Mouse (Mus musculus) liver, embryonic 14.5 days (tissue): ENCODE results near the gene E130208F15Rik. TPM values are rescaled to one million over a fixed set of nuclear protein-coding genes. Genes with fewer than 3 reads are reported as not detected.

Source experiments
- ATAC-seq: fragments of 200-750 bp; cut with Nextera tagmentation; 2 replicates; pipeline ENCODE4 v1.8.0; 2017; ENCODE audit warnings: moderate number of reproducible peaks, mild to moderate bottlenecking, moderate library complexity; ENCODE audit not compliant: insufficient read depth
- DNase-seq, 3 experiments: peaks; one replicate each; pipeline ENCODE4 v3.0.0-alpha.2; 2012 to 2013; ENCODE audit warnings: low read depth in 3 of 3, low spot score in 3 of 3
- H3K27ac ChIP-seq: fragments of 300-500 bp; sonication (generic); 2 replicates; pipeline ENCODE4 v1.5.1; 2014; ENCODE audit warnings: moderate library complexity, mild to moderate bottlenecking, control low read depth, inconsistent platforms
- H3K27me3 ChIP-seq: fragments of 300-500 bp; sonication (generic); 2 replicates; pipeline ENCODE4 v1.6.1; 2014; ENCODE audit warnings: mild to moderate bottlenecking, low read length, moderate library complexity; ENCODE audit not compliant: control insufficient read depth, insufficient read depth
- H3K36me3 ChIP-seq: fragments of 300-500 bp; sonication (generic); replicated peaks from 2 replicates; pipeline ENCODE4 v1.6.1; 2014; ENCODE audit warnings: low read depth; ENCODE audit not compliant: control insufficient read depth, insufficient read depth
- H3K4me1 ChIP-seq, 2 experiments: fragments of 200-500 bp in 1 of 2; fragments of 300-500 bp in 1 of 2; sonication (generic) in 1 of 2; replicated peaks; 2 replicates each; pipeline ENCODE4 v1.6.1; 2012 to 2014; ENCODE audit warnings: antibody characterized with exemption in 1 of 2, inconsistent platforms in 1 of 2, low read length in 1 of 2; ENCODE audit not compliant: control insufficient read depth in 2 of 2, insufficient read depth in 2 of 2
- H3K4me2 ChIP-seq: fragments of 300-500 bp; sonication (generic); 2 replicates; pipeline ENCODE4 v1.6.1; 2014; ENCODE audit warnings: low read depth, mild to moderate bottlenecking, control low read depth, moderate library complexity
- H3K4me3 ChIP-seq, 2 experiments: fragments of 200-500 bp in 1 of 2; fragments of 300-500 bp in 1 of 2; sonication (generic) in 1 of 2; 2 replicates each; pipeline ENCODE4 v1.5.1; 2012 to 2014; ENCODE audit warnings: low read depth in 2 of 2, low read length in 2 of 2, mild to moderate bottlenecking in 2 of 2, control low read depth in 1 of 2, inconsistent platforms in 1 of 2, moderate library complexity in 1 of 2; ENCODE audit not compliant: insufficient read depth in 1 of 2
- H3K9ac ChIP-seq: fragments of 300-500 bp; sonication (generic); replicated peaks from 2 replicates; pipeline ENCODE4 v1.6.1; 2014; ENCODE audit warnings: mild to moderate bottlenecking, control low read depth, moderate library complexity
- H3K9me3 ChIP-seq: fragments of 300-500 bp; sonication (generic); 2 replicates; pipeline ENCODE4 v1.6.1; 2016; ENCODE audit warnings: low read length, mixed read lengths; ENCODE audit not compliant: control insufficient read depth
- CTCF ChIP-seq: IDR thresholded peaks from 2 replicates; pipeline ENCODE4 v1.5.1; 2016; ENCODE audit warnings: antibody characterized with exemption, low read depth, control low read depth
- EP300 ChIP-seq: IDR thresholded peaks from 2 replicates; pipeline ENCODE4 v1.6.1; 2016; ENCODE audit warnings: antibody characterized with exemption, low read depth
- WGBS: fragments of 180-500 bp; shearing (Covaris S2); extraction: QIAGEN DNeasy Blood & Tissue Kit; methylation state at CpG from one replicate; pipeline ENCODE4 v1.1.7; 2014; ENCODE audit not compliant: insufficient replicate concordance; 5-methylcytosine and 5-hydroxymethylcytosine counted together
- polyA plus RNA-seq, 2 experiments: library from polyadenylated mRNA; depleted of rRNA in 1 of 2; stranded (reverse) in 1 of 2; unstranded in 1 of 2; fragments of >200 nt; fragmentation: Nextera tagmentation in 1 of 2; extraction: Ambion mirVana in 1 of 2; gene quantifications; 2 replicates each; pipeline versions ENCODE4 v1.2.1 to v1.2.3; 2012 to 2014

The E130208F15Rik gene
- polyA plus RNA-seq, 2 experiments, result 0.19 TPM; not detected in 1

- 42% methylated on average over 18 of the region's 18 CpGs for WGBS
- Histone ChIP-seq H3K9ac (no peak overlapping the region), H3K9me3 (no peaks in the 10 kb centered on the region), H3K4me3 (no peak overlapping the region), H3K27me3 (no peaks in the 10 kb centered on the region; the same call in 1 of the 2 replicates), H3K4me2 (no peak overlapping the region), H3K36me3 (no peaks in the 10 kb centered on the region), H3K27ac (no peak overlapping the region), H3K4me1 (peaks cover 0 to 4% of the 10 kb centered on the region in 2 experiments; a peak in 1 of 4 replicates)
- no peak for TF ChIP-seq CTCF
- no peak for TF ChIP-seq EP300
- no peak for ATAC-seq
- no peak for DNase-seq
These were observed 11.2 kb downstream of the E130208F15Rik start for GRCm38 (mm10) chr7:30332622-30333259.

GRCm38 (mm10) chr7:30333436-30333835 is 11.9 kb downstream of the E130208F15Rik start:
- TF ChIP-seq CTCF, result no peak
- no peak for TF ChIP-seq EP300
- DNase-seq, result no peak
- no peaks in the 10 kb centered on the region for H3K9me3 ChIP-seq
- ATAC-seq, result no peak
- no peaks in the 10 kb centered on the region for H3K36me3 ChIP-seq
- WGBS, result 42% methylated on average over 4 of the region's 4 CpGs
- no peak overlapping the region for H3K27ac ChIP-seq
- peaks cover 0 to 4% of the 10 kb centered on the region in 2 experiments; a peak in 1 of 4 replicates for H3K4me1 ChIP-seq
- H3K27me3 ChIP-seq, result no peaks in the 10 kb centered on the region; the same call in 1 of the 2 replicates
- H3K4me2 ChIP-seq, result no peak overlapping the region
- no peak overlapping the region for H3K4me3 ChIP-seq
- H3K9ac ChIP-seq, result no peak overlapping the region

GRCm38 (mm10) chr7:30334563-30334962 is 13.0 kb downstream of the E130208F15Rik start:
- ATAC-seq, result no peak
- peaks cover 0 to 4% of the 10 kb centered on the region in 2 experiments; a peak in 1 of 4 replicates for H3K4me1 ChIP-seq
- H3K9me3 ChIP-seq, result no peaks in the 10 kb centered on the region
- no peak overlapping the region for H3K4me2 ChIP-seq
- no peak for DNase-seq
- no peak overlapping the region for H3K27ac ChIP-seq
- no peak for TF ChIP-seq EP300
- no peak for TF ChIP-seq CTCF
- WGBS, result 50% methylated on average over 5 of the region's 5 CpGs
- H3K9ac ChIP-seq, result no peak overlapping the region
- no peaks in the 10 kb centered on the region for H3K36me3 ChIP-seq
- H3K4me3 ChIP-seq, result no peak overlapping the region
- no peaks in the 10 kb centered on the region; the same call in 1 of the 2 replicates for H3K27me3 ChIP-seq

- Histone ChIP-seq H3K4me1 (peaks cover 0 to 4% of the 10 kb centered on the region in 2 experiments; a peak in 1 of 4 replicates), H3K27me3 (no peaks in the 10 kb centered on the region; the same call in 1 of the 2 replicates), H3K27ac (no peak overlapping the region)
These were observed 14.1 kb downstream of the E130208F15Rik start for GRCm38 (mm10) chr7:30335688-30336087.

GRCm38 (mm10) chr7:30336384-30336783 is 14.8 kb downstream of the E130208F15Rik start:
- Histone ChIP-seq H3K27ac (no peak overlapping the region), H3K27me3 (no peaks in the 10 kb centered on the region; the same call in 1 of the 2 replicates), H3K9me3 (no peaks in the 10 kb centered on the region), H3K4me3 (no peak overlapping the region), H3K36me3 (no peaks in the 10 kb centered on the region), H3K9ac (no peak overlapping the region), H3K4me2 (no peak overlapping the region), H3K4me1 (peaks cover 0 to 4% of the 10 kb centered on the region in 2 experiments; a peak in 1 of 4 replicates)
- 5% methylated on average over 9 of the region's 9 CpGs for WGBS
- DNase-seq (peak in 1 of 3 experiments; percentile 57), ATAC-seq (no peak)
- peak; percentile 93 for TF ChIP-seq CTCF
- no peak for TF ChIP-seq EP300

More at GRCm38 (mm10) chr7:30335688-30336087, 14.1 kb downstream of the E130208F15Rik start:
- Histone ChIP-seq H3K4me3 (no peak overlapping the region), H3K9ac (no peak overlapping the region), H3K36me3 (no peaks in the 10 kb centered on the region), H3K9me3 (no peaks in the 10 kb centered on the region), H3K4me2 (no peak overlapping the region)
- WGBS, result 65% methylated on average over 6 of the region's 6 CpGs
- TF ChIP-seq EP300, result no peak
- no peak for TF ChIP-seq CTCF
- ATAC-seq (no peak), DNase-seq (no peak)
